Comparison of ENCODE assay signal across 8 mouse cellular contexts in genomic region chr14:100284119-100284860, GRCm38 (mm10). TPM values are rescaled to one million over a fixed set of nuclear protein-coding genes. Genes with fewer than 3 reads are reported as not detected.
A peak's percentile ranks its signal among the peaks of the same experiment; 100 is the strongest.
DNase-seq lines count a peak whose midpoint lies in the region; ATAC-seq and TF ChIP-seq lines count a peak whose summit lies in the region.

Klf12 (minus strand) TSS chr14:100284679.

- peak; percentile 25 for TF ChIP-seq CTCF in forebrain, postnatal 0 days (IDR thresholded peaks at IDR 0.05; ENCODE audit: low read depth)
- no peak for TF ChIP-seq CTCF in layer of hippocampus, adult 2 months (conservative IDR thresholded peaks at IDR 0.05)

- H3K27me3 ChIP-seq in forebrain, postnatal 0 days (ENCODE audit: insufficient read depth, low read length) = no peaks in the 10 kb centered on the region
- H3K27me3 ChIP-seq in neural tube, embryonic 15.5 days (replicated peaks) = no peaks in the 10 kb centered on the region

- peak; percentile 60 for DNase-seq in cerebellum, adult 11 months
- peak; percentile 91 for DNase-seq in forebrain, postnatal 0 days
- peak in 1 of 2 experiments; percentile 75 for DNase-seq in heart, postnatal 36 days
- peak; percentile 72 to 85 for DNase-seq in layer of hippocampus, adult 2 months (ENCODE audit: low spot score in 2 of 2)
- DNase-seq in lung, adult 18-20 months = peak; percentile 67 to 69
- peak; percentile 85 for DNase-seq in testis, postnatal 10 days (ENCODE audit: low spot score)

- peak within 1 kb of the TSS; percentile 98 for H3K4me2 ChIP-seq in forebrain, postnatal 0 days (ENCODE audit: low read depth)
- peak within 1 kb of the TSS; percentile 96 for H3K4me2 ChIP-seq in neural tube, embryonic 15.5 days

- under 1% methylated on average over 40 of the region's 40 CpGs for whole genome bisulfite sequencing in forebrain, postnatal 0 days
- WGBS in neural tube, embryonic 15.5 days = 1% methylated on average over 36 of the region's 40 CpGs

- H3K4me3 ChIP-seq in forebrain, postnatal 0 days (ENCODE audit: low read depth, low read length) = peak within 1 kb of the TSS; percentile 65
- H3K4me3 ChIP-seq in layer of hippocampus, adult 2 months = peak within 1 kb of the TSS; percentile 61
- H3K4me3 ChIP-seq in neural tube, embryonic 15.5 days (replicated peaks) = peak within 1 kb of the TSS; percentile 70

- H3K9ac ChIP-seq in forebrain, postnatal 0 days = peak within 1 kb of the TSS; percentile 91
- H3K9ac ChIP-seq in neural tube, embryonic 15.5 days (replicated peaks) = peak within 1 kb of the TSS; percentile 77

- H3K9me3 ChIP-seq in forebrain, postnatal 0 days (ENCODE audit: low read length) = no peaks in the 10 kb centered on the region
- H3K9me3 ChIP-seq in neural tube, embryonic 15.5 days (replicated peaks) = no peaks in the 10 kb centered on the region

- peak; percentile 40 for ATAC-seq in CD4-positive, CD25-positive, alpha-beta regulatory T cell, adult 4 months
- peak; percentile 89 for ATAC-seq in forebrain, postnatal 0 days
- ATAC-seq in neural tube, embryonic 15.5 days (ENCODE audit: low FRiP score) = peak; percentile 85

- H3K27ac ChIP-seq in forebrain, postnatal 0 days (ENCODE audit: low read depth, low read length) = peak within 1 kb of the TSS; percentile 95
- H3K27ac ChIP-seq in layer of hippocampus, adult 2 months = peak within 1 kb of the TSS; percentile 95
- H3K27ac ChIP-seq in neural tube, embryonic 15.5 days (replicated peaks) = peak within 1 kb of the TSS; percentile 96

- no peaks in the 10 kb centered on the region for H3K4me1 ChIP-seq in forebrain, postnatal 0 days (ENCODE audit: insufficient read depth)
- peaks cover 33% of the 10 kb centered on the region for H3K4me1 ChIP-seq in neural tube, embryonic 15.5 days

- intact Hi-C loops in heart, postnatal 36 days (cut with DNase I) = loop anchor here (2.0 to 5.0 kb wide), 2 partner anchors 49 to 107 kb away; no protein-coding TSS in a partner anchor

- no peaks in the 10 kb centered on the region for H3K36me3 ChIP-seq in forebrain, postnatal 0 days (ENCODE audit: insufficient read depth)
- H3K36me3 ChIP-seq in neural tube, embryonic 15.5 days = no peaks in the 10 kb centered on the region

RNA-seq across cellular contexts. Expression of gene Klf12, which starts in this region (rescaled TPM):
- polyA plus RNA-seq in CD4-positive, CD25-positive, alpha-beta regulatory T cell, adult 4 months (2017; shearing (Covaris generic)) = 1 to 10 TPM; 2.4 to 4.3 TPM
- total RNA-seq in forebrain, postnatal 0 days (2014; rRNA removed) = 30.3 and 47.9 TPM in 2 replicates
- polyA plus RNA-seq in forebrain, postnatal 0 days (2015; fragmentation: Nextera tagmentation; extraction: Ambion mirVana) = 9.9 and 24.4 TPM in 2 replicates
- 10 to 100 TPM; 15.3 to 19.9 TPM for total RNA-seq in heart, postnatal 36 days (2021)
- 10 to 100 TPM; 39.2 to 40.1 TPM for total RNA-seq in layer of hippocampus, adult 2 months (2021)
- polyA plus RNA-seq in neural tube, embryonic 15.5 days (2015; fragmentation: Nextera tagmentation; extraction: Ambion mirVana) = 33.1 and 35.6 TPM in 2 replicates
